8 mouse cellular contexts compared by ENCODE assay signal in the genomic region with DNA sequence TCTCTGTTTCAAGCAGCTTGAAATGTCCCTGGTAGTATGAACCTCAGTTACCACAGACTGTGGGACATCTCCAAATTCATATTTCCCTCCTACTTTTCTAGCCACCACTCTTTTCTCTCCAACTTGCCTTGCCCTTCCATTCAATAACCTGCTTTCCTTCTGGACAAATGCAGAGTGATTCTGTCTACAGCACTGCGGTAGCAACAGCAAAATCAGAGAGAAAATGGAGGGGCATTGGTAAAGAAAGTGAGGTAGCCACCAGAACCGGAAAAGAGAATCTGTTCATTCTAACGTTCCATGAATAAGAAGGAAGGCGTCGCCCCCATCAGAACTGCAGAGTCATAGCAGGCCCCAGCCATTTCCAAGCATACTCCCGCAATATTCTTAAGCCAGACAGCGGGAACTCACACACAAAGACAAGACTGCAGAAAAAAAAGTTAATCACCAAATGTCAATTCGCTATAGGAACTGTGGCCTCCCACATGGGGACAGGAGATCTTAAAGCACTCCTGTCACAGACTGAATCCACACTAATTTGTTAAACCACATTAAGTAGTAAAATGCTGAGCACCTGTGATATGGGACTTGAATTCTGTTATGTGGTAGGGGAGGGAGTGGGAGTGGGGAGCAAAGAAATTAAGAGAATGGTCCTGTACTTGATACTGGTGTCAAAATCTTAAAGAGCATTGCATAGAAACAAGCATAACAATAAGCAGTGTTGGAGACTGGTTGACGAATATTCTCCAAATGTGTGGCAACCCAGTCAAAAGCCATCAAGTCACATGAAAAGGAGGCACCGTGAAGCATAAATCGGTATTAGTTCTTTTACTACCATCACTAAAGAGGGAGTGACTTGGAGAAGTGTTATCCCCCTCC. TPM values are rescaled to one million over a fixed set of nuclear protein-coding genes. Genes with fewer than 3 reads are reported as not detected.
A peak's percentile ranks its signal among the peaks of the same experiment; 100 is the strongest.
DNase-seq lines count a peak whose midpoint lies in the region; ATAC-seq lines count a peak whose summit lies in the region.

No protein-coding gene starts in this region.

- peak overlapping the region; percentile 72 for H3K4me3 ChIP-seq in embryonic facial prominence, embryonic 15.5 days (replicated peaks)
- H3K4me3 ChIP-seq in hindbrain, embryonic 15.5 days = peak overlapping the region; percentile 93
- peak overlapping the region; percentile 66 for H3K4me3 ChIP-seq in liver, embryonic 12.5 days

- H3K9me3 ChIP-seq in embryonic facial prominence, embryonic 15.5 days (replicated peaks) = no peaks in the 10 kb centered on the region
- no peaks in the 10 kb centered on the region for H3K9me3 ChIP-seq in hindbrain, embryonic 15.5 days
- no peaks in the 10 kb centered on the region for H3K9me3 ChIP-seq in liver, embryonic 12.5 days (replicated peaks)

- peak overlapping the region; percentile 80 for H3K4me2 ChIP-seq in embryonic facial prominence, embryonic 15.5 days (replicated peaks)
- peak overlapping the region; percentile 68 for H3K4me2 ChIP-seq in hindbrain, embryonic 15.5 days
- peak overlapping the region; percentile 93 for H3K4me2 ChIP-seq in liver, embryonic 12.5 days

- peaks cover 20% of the 10 kb centered on the region for H3K4me1 ChIP-seq in embryonic facial prominence, embryonic 15.5 days
- H3K4me1 ChIP-seq in hindbrain, embryonic 15.5 days (replicated peaks) = peaks cover 27% of the 10 kb centered on the region
- peaks cover 23% of the 10 kb centered on the region for H3K4me1 ChIP-seq in liver, embryonic 12.5 days

- 0 out of 2 replicates have a peak overlapping the region, but pooled peaks have one; percentile 77 for H3K9ac ChIP-seq in embryonic facial prominence, embryonic 15.5 days
- peak overlapping the region; percentile 99 for H3K9ac ChIP-seq in hindbrain, embryonic 15.5 days
- no peak overlapping the region for H3K9ac ChIP-seq in liver, embryonic 12.5 days

- no peak for ATAC-seq in embryonic facial prominence, embryonic 15.5 days (ENCODE audit: insufficient number of reproducible peaks, low FRiP score, low TSS enrichment, low read depth)
- ATAC-seq in hindbrain, embryonic 15.5 days (ENCODE audit: low FRiP score, low read depth) = no peak
- no peak for ATAC-seq in liver, embryonic 12.5 days

- peaks cover 13% of the 10 kb centered on the region; the same call in 1 of the 2 replicates for H3K36me3 ChIP-seq in embryonic facial prominence, embryonic 15.5 days
- peaks cover 34% of the 10 kb centered on the region for H3K36me3 ChIP-seq in hindbrain, embryonic 15.5 days
- 0 out of 2 replicates have a peak, but pooled peaks cover 3% of the 10 kb centered on the region for H3K36me3 ChIP-seq in liver, embryonic 12.5 days

- H3K27me3 ChIP-seq in embryonic facial prominence, embryonic 15.5 days = no peaks in the 10 kb centered on the region
- H3K27me3 ChIP-seq in hindbrain, embryonic 15.5 days = no peaks in the 10 kb centered on the region
- H3K27me3 ChIP-seq in liver, embryonic 12.5 days (replicated peaks) = peaks cover 33% of the 10 kb centered on the region

- peak; percentile 14 for DNase-seq in adrenal gland, postnatal 10 days
- no peak for DNase-seq in adrenal gland, postnatal 25 days
- peak; percentile 72 for DNase-seq in Muller cell, postnatal 12 days (ENCODE audit: inconsistent ontology term)
- DNase-seq in right cerebral cortex, adult 2 months (ENCODE audit: low spot score in 2 of 2) = peak; percentile 55 to 63
- no peak for DNase-seq in T-cell, adult 2 months (ENCODE audit: low spot score)

- WGBS in embryonic facial prominence, embryonic 15.5 days = 11% methylated on average over 11 of the region's 11 CpGs
- 4% methylated on average over 11 of the region's 11 CpGs for WGBS in hindbrain, embryonic 15.5 days
- 40% methylated on average over 11 of the region's 11 CpGs for WGBS in liver, embryonic 12.5 days (ENCODE audit: insufficient replicate concordance)

- peak overlapping the region; percentile 93; the same call in 1 of the 2 replicates for H3K27ac ChIP-seq in embryonic facial prominence, embryonic 15.5 days (replicated peaks)
- H3K27ac ChIP-seq in hindbrain, embryonic 15.5 days (replicated peaks) = peak overlapping the region; percentile 99
- no peak overlapping the region for H3K27ac ChIP-seq in liver, embryonic 12.5 days

RNA-seq across cellular contexts. Expression of a gene that starts 1.9 kb away (rescaled TPM):
- total RNA-seq in adrenal gland, postnatal 10 days (2021) = 10 to 100 TPM; 37.0 to 57.4 TPM
- 47.4 and 53.1 TPM in 2 replicates for total RNA-seq in adrenal gland, postnatal 25 days (2021)
- polyA plus RNA-seq in embryonic facial prominence, embryonic 15.5 days (2015; fragmentation: Nextera tagmentation; extraction: Ambion mirVana) = 152 and 161 TPM in 2 replicates
- 660 and 679 TPM in 2 replicates for polyA plus RNA-seq in hindbrain, embryonic 15.5 days (2015; fragmentation: Nextera tagmentation; extraction: Ambion mirVana)
- polyA plus RNA-seq in liver, embryonic 12.5 days (2016; fragmentation: Nextera tagmentation; extraction: Ambion mirVana) = 13.9 and 14.7 TPM in 2 replicates

Comparison
In these comparisons a context has a peak if more than half of its experiments do, and no peak if none do; other contexts are left out.
1. DNase-seq: peak in adrenal gland, postnatal 10 days (single experiment), Muller cell, postnatal 12 days (single experiment) and right cerebral cortex, adult 2 months (2 of 2); none in adrenal gland, postnatal 25 days (single experiment) and T-cell, adult 2 months (single experiment).
2. Peak in every context shown above with its lines, with median percentiles within 50 percentile points of each other: H3K4me2 ChIP-seq and H3K4me3 ChIP-seq.